ENCODE assay signal across 16 mouse cellular contexts in the genomic region with DNA sequence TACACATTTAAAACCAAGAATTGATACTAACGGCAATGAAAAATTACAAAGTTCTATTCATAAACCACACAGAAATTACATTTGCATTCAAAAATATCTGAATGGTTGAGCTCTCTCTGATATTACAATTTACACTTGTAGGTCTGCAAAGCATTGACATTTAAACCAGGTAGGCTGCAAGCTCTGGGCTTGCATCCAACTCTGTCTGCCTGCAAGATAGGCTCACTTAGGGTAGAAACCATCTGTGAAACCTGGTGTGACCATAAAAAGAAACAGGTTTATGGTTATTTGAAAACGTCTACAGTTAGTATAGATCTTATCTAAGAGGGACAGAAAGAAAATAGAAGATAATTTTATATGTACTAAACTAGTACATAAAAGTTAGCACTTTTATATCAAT. TPM values are rescaled to one million over a fixed set of nuclear protein-coding genes. Genes with fewer than 3 reads are reported as not detected.
A peak's percentile ranks its signal among the peaks of the same experiment; 100 is the strongest.
DNase-seq lines count a peak whose midpoint lies in the region; ATAC-seq and TF ChIP-seq lines count a peak whose summit lies in the region.
"Had no signal": no experiment of that assay in that cellular context is flagged by ENCODE, and none has a peak within 500 bp of the region (broad histone marks: within the 10 kb centered on the region; RNA-seq: fewer than 3 reads in every experiment).

No protein-coding gene starts in this region.

- ATAC-seq in heart, postnatal 0 days (ENCODE audit: insufficient read depth, low read depth): no peak
- no peak for ATAC-seq in lung, postnatal 0 days
- ATAC-seq: inflammation-experienced regulatory T-cells, adult 6 months; Patski had no signal

- 40% methylated on average over 2 of the region's 2 CpGs for WGBS in heart, postnatal 0 days
- WGBS in lung, postnatal 0 days: 47% methylated on average over 2 of the region's 2 CpGs

- no peaks in the 10 kb centered on the region for H3K9me3 ChIP-seq in heart, postnatal 0 days (replicated peaks; ENCODE audit: control insufficient read depth, low read length)
- no peaks in the 10 kb centered on the region for H3K9me3 ChIP-seq in lung, postnatal 0 days (ENCODE audit: low read length)
- H3K9me3 ChIP-seq: midbrain, embryonic 10.5 days had no signal

- no peaks in the 10 kb centered on the region for H3K36me3 ChIP-seq in heart, postnatal 0 days (replicated peaks; ENCODE audit: control insufficient read depth, insufficient read depth, low read length)
- no peaks in the 10 kb centered on the region for H3K36me3 ChIP-seq in lung, postnatal 0 days (ENCODE audit: insufficient read depth, low read length)
- H3K36me3 ChIP-seq: midbrain, embryonic 10.5 days had no signal

- no peak for TF ChIP-seq CTCF in heart, postnatal 0 days (IDR thresholded peaks at IDR 0.05; ENCODE audit: low read depth)
- TF ChIP-seq CTCF in lung, postnatal 0 days (IDR thresholded peaks at IDR 0.05): no peak

- no peak overlapping the region for H3K9ac ChIP-seq in heart, postnatal 0 days (replicated peaks; ENCODE audit: low read depth, low read length)
- no peak overlapping the region for H3K9ac ChIP-seq in lung, postnatal 0 days (replicated peaks; ENCODE audit: low read depth)

- no peak for TF ChIP-seq EP300 in heart, postnatal 0 days (IDR thresholded peaks at IDR 0.05; ENCODE audit: low read depth)
- no peak for TF ChIP-seq EP300 in lung, postnatal 0 days (IDR thresholded peaks at IDR 0.05)

- no peaks in the 10 kb centered on the region for H3K27me3 ChIP-seq in heart, postnatal 0 days (ENCODE audit: control insufficient read depth, insufficient read depth, low read length)
- no peaks in the 10 kb centered on the region for H3K27me3 ChIP-seq in lung, postnatal 0 days (replicated peaks; ENCODE audit: insufficient read depth, low read length)
- H3K27me3 ChIP-seq: CH12.LX had no signal

- no peak overlapping the region for H3K4me3 ChIP-seq in heart, postnatal 0 days (ENCODE audit: low read depth, low read length)
- no peak overlapping the region; the same call in 1 of the 2 replicates for H3K4me3 ChIP-seq in lung, postnatal 0 days (ENCODE audit: low read depth, low read length)
- H3K4me3 ChIP-seq: midbrain, embryonic 10.5 days had no signal

- H3K27ac ChIP-seq in heart, postnatal 0 days (ENCODE audit: low read depth): no peak overlapping the region
- 0 out of 2 replicates have a peak overlapping the region, but pooled peaks have one; percentile 49 for H3K27ac ChIP-seq in lung, postnatal 0 days (ENCODE audit: low read length)
- H3K27ac ChIP-seq: midbrain, embryonic 10.5 days had no signal

- H3K4me2 ChIP-seq in heart, postnatal 0 days (ENCODE audit: low read depth, low read length): no peak overlapping the region
- no peak overlapping the region for H3K4me2 ChIP-seq in lung, postnatal 0 days (replicated peaks; ENCODE audit: low read depth, low read length)

- H3K4me1 ChIP-seq in heart, postnatal 0 days (ENCODE audit: control insufficient read depth, insufficient read depth): peaks cover 16% of the 10 kb centered on the region
- H3K4me1 ChIP-seq in lung, postnatal 0 days (ENCODE audit: insufficient read depth, low read depth, low read length): no peaks in the 10 kb centered on the region; the same call in 1 of the 2 replicates
- H3K4me1 ChIP-seq: midbrain, embryonic 10.5 days had no signal

- peak; percentile 24 for DNase-seq in heart, postnatal 0 days (ENCODE audit: low spot score)
- no peak for DNase-seq in heart, adult 11 months
- DNase-seq in lung, postnatal 0 days (ENCODE audit: low spot score): no peak
- DNase-seq in lung, postnatal 10 days: no peak
- peak; percentile 72 for DNase-seq in cerebellum, adult 9-11 months
- DNase-seq in telencephalon, adult 2 months (ENCODE audit: low read depth, low spot score): peak; percentile 55
- DNase-seq in kidney, adult 8-10 months: no peak
- DNase-seq: adrenal gland, adult 2 months; kidney, postnatal 25 days; thymus, postnatal 36 days had no signal

RNA-seq across cellular contexts. Expression of a gene that starts 1.6 kb away (rescaled TPM):
- total RNA-seq in heart, postnatal 0 days (2014; rRNA removed; ENCODE audit: low replicate concordance): not detected in 2 replicates
- polyA plus RNA-seq in heart, postnatal 0 days (2015; fragmentation: Nextera tagmentation; extraction: Ambion mirVana): 0.05 TPM in 1 of 2 replicates, not detected in the other
- 6.4 and 13.2 TPM in 2 replicates for polyA plus RNA-seq in lung, postnatal 0 days (2015; fragmentation: Nextera tagmentation; extraction: Ambion mirVana)
- total RNA-seq: adrenal gland, adult 2 months; CH12.LX; left cerebral cortex, postnatal 10 days had no signal
- polyA plus RNA-seq: adrenal gland, adult 2 months; inflammation-experienced regulatory T-cells, adult 6 months; midbrain, embryonic 10.5 days; neural tube, embryonic 11.5 days; Patski had no signal

Comparison
In these comparisons a context has a peak if more than half of its experiments do, and no peak if none do; other contexts are left out.
1. DNase-seq: peak in heart, postnatal 0 days (single experiment), cerebellum, adult 9-11 months (single experiment) and telencephalon, adult 2 months (single experiment); none in heart, adult 11 months (single experiment), lung, postnatal 0 days (single experiment), lung, postnatal 10 days (single experiment) and kidney, adult 8-10 months (0 of 2).